Mouse (Mus musculus): ENCODE data around the gene Gm42417.

- TF ChIP-seq CTCF (IDR thresholded peaks at IDR 0.05; ENCODE audit: extremely low read depth, insufficient read depth, insufficient read length, insufficient replicate concordance) (no peak), POLR2A (IDR thresholded peaks at IDR 0.05; ENCODE audit: low read depth, low read length) (no peak)
These were observed 13.3 kb upstream of the Gm42417 start for GRCm38 (mm10) chr1:36552506-36552905.

Measured in spleen, adult 2 months (tissue).